In genomic region chr10:127877681-127878080, GRCm38 (mm10) we compare ENCODE assay signal across 12 mouse cellular contexts. TPM values are rescaled to one million over a fixed set of nuclear protein-coding genes. Genes with fewer than 3 reads are reported as not detected.
A peak's percentile ranks its signal among the peaks of the same experiment; 100 is the strongest.
DNase-seq lines count a peak whose midpoint lies in the region; ATAC-seq and TF ChIP-seq lines count a peak whose summit lies in the region.
"Had no signal": no experiment of that assay in that cellular context is flagged by ENCODE, and none has a peak within 500 bp of the region (broad histone marks: within the 10 kb centered on the region; RNA-seq: fewer than 3 reads in every experiment).

No protein-coding gene starts in this region.

- DNase-seq in embryo, embryonic 11 days: peak; percentile 9
- DNase-seq in embryo, embryonic 10 days (ENCODE audit: low spot score): no peak
- peak; percentile 85 for DNase-seq in kidney, postnatal 10 days
- peak; percentile 21 for DNase-seq in lung, embryonic 14.5 days
- DNase-seq in stomach, postnatal 0 days (ENCODE audit: low spot score): peak; percentile 71
- DNase-seq in neural tube, embryonic 10.5 days (ENCODE audit: extremely low spot score, low spot score): no peak
- DNase-seq: forebrain, postnatal 0 days had no signal

- WGBS in lung, embryonic 14.5 days: 17% methylated on average over 2 of the region's 2 CpGs
- WGBS in stomach, postnatal 0 days: 11% methylated on average over 2 of the region's 2 CpGs
- 64% methylated on average over 2 of the region's 2 CpGs for WGBS in forebrain, embryonic 12.5 days
- 54% methylated on average over 2 of the region's 2 CpGs for WGBS in hindbrain, embryonic 16.5 days

- no peak overlapping the region for H3K4me2 ChIP-seq in lung, embryonic 14.5 days
- no peak overlapping the region for H3K4me2 ChIP-seq in stomach, postnatal 0 days (replicated peaks; ENCODE audit: low read depth)
- H3K4me2 ChIP-seq in forebrain, embryonic 12.5 days: no peak overlapping the region
- H3K4me2 ChIP-seq in hindbrain, embryonic 16.5 days (ENCODE audit: low read length): no peak overlapping the region
- H3K4me2 ChIP-seq: heart, embryonic 12.5 days; limb, embryonic 12.5 days had no signal

- ATAC-seq in lung, embryonic 14.5 days (ENCODE audit: insufficient read depth): peak; percentile 47; the same call in 1 of the 2 replicates
- peak; percentile 88 for ATAC-seq in stomach, postnatal 0 days (ENCODE audit: low FRiP score, low TSS enrichment)
- ATAC-seq in forebrain, embryonic 12.5 days (ENCODE audit: low FRiP score): no peak
- ATAC-seq in hindbrain, embryonic 16.5 days: no peak
- ATAC-seq: forebrain, postnatal 0 days; inflammation-experienced regulatory T-cells, adult 6 months had no signal

- no peak overlapping the region for H3K27ac ChIP-seq in lung, embryonic 14.5 days (ENCODE audit: low read depth)
- peak overlapping the region; percentile 19 for H3K27ac ChIP-seq in stomach, postnatal 0 days (replicated peaks)
- no peak overlapping the region for H3K27ac ChIP-seq in forebrain, embryonic 12.5 days
- no peak overlapping the region for H3K27ac ChIP-seq in hindbrain, embryonic 16.5 days (ENCODE audit: low read depth, low read length)
- H3K27ac ChIP-seq: limb, embryonic 12.5 days had no signal

- H3K4me3 ChIP-seq in lung, embryonic 14.5 days (ENCODE audit: low read depth, low read length): no peak overlapping the region
- H3K4me3 ChIP-seq in stomach, postnatal 0 days (ENCODE audit: low read depth, low read length): no peak overlapping the region
- no peak overlapping the region for H3K4me3 ChIP-seq in forebrain, embryonic 12.5 days (replicated peaks)
- H3K4me3 ChIP-seq in hindbrain, embryonic 16.5 days (ENCODE audit: low read length): no peak overlapping the region
- H3K4me3 ChIP-seq: heart, embryonic 12.5 days; limb, embryonic 12.5 days had no signal

- peaks cover 3% of the 10 kb centered on the region; the same call in 1 of the 2 replicates for H3K4me1 ChIP-seq in lung, embryonic 14.5 days (ENCODE audit: insufficient read depth)
- H3K4me1 ChIP-seq in stomach, postnatal 0 days (replicated peaks; ENCODE audit: control insufficient read depth, insufficient read depth): 0 out of 2 replicates have a peak, but pooled peaks cover 2% of the 10 kb centered on the region
- no peaks in the 10 kb centered on the region for H3K4me1 ChIP-seq in forebrain, embryonic 12.5 days
- H3K4me1 ChIP-seq in hindbrain, embryonic 16.5 days (ENCODE audit: control insufficient read depth, insufficient read depth, low read depth, low read length): no peaks in the 10 kb centered on the region
- H3K4me1 ChIP-seq: limb, embryonic 12.5 days had no signal

- no peak overlapping the region for H3K9ac ChIP-seq in lung, embryonic 14.5 days
- H3K9ac ChIP-seq in stomach, postnatal 0 days (ENCODE audit: low read length): no peak overlapping the region
- H3K9ac ChIP-seq in forebrain, embryonic 12.5 days: no peak overlapping the region
- H3K9ac ChIP-seq in hindbrain, embryonic 16.5 days (ENCODE audit: low read depth, low read length): no peak overlapping the region
- H3K9ac ChIP-seq: forebrain, postnatal 0 days; heart, embryonic 12.5 days; limb, embryonic 12.5 days had no signal

- no peak for TF ChIP-seq EP300 in stomach, postnatal 0 days (optimal IDR thresholded peaks at IDR 0.05)

- no peaks in the 10 kb centered on the region for H3K9me3 ChIP-seq in lung, embryonic 14.5 days (ENCODE audit: low read depth, low read length)
- H3K9me3 ChIP-seq in stomach, postnatal 0 days (ENCODE audit: control insufficient read depth, low read length): no peaks in the 10 kb centered on the region
- H3K9me3 ChIP-seq in forebrain, embryonic 12.5 days: no peaks in the 10 kb centered on the region
- no peaks in the 10 kb centered on the region for H3K9me3 ChIP-seq in hindbrain, embryonic 16.5 days (ENCODE audit: control insufficient read depth, low read length)
- H3K9me3 ChIP-seq: heart, embryonic 12.5 days; limb, embryonic 12.5 days had no signal

- H3K36me3 ChIP-seq in lung, embryonic 14.5 days (ENCODE audit: insufficient read depth): no peaks in the 10 kb centered on the region
- H3K36me3 ChIP-seq in stomach, postnatal 0 days (ENCODE audit: control insufficient read depth, insufficient read depth, low read length): no peaks in the 10 kb centered on the region
- H3K36me3 ChIP-seq in forebrain, embryonic 12.5 days (replicated peaks): no peaks in the 10 kb centered on the region
- H3K36me3 ChIP-seq in hindbrain, embryonic 16.5 days (ENCODE audit: control insufficient read depth, insufficient read depth, low read length): no peaks in the 10 kb centered on the region
- H3K36me3 ChIP-seq: heart, embryonic 12.5 days; limb, embryonic 12.5 days had no signal

- no peaks in the 10 kb centered on the region for H3K27me3 ChIP-seq in lung, embryonic 14.5 days (ENCODE audit: insufficient read depth, low read length)
- H3K27me3 ChIP-seq in stomach, postnatal 0 days (ENCODE audit: control insufficient read depth, insufficient read depth, low read length): no peaks in the 10 kb centered on the region
- no peaks in the 10 kb centered on the region for H3K27me3 ChIP-seq in forebrain, embryonic 12.5 days
- H3K27me3 ChIP-seq in hindbrain, embryonic 16.5 days (replicated peaks; ENCODE audit: control insufficient read depth, insufficient read depth, low read length): no peaks in the 10 kb centered on the region
- H3K27me3 ChIP-seq: heart, embryonic 12.5 days; limb, embryonic 12.5 days had no signal

- TF ChIP-seq CTCF in lung, embryonic 14.5 days (IDR thresholded peaks at IDR 0.05; ENCODE audit: low read depth): no peak
- TF ChIP-seq CTCF in stomach, postnatal 0 days (IDR thresholded peaks at IDR 0.05; ENCODE audit: low read depth): no peak

RNA-seq across cellular contexts. Expression of gene Rdh7, which starts 10.9 kb away (rescaled TPM):
- not detected in 2 replicates for polyA plus RNA-seq in lung, embryonic 14.5 days (2014; fragmentation: Nextera tagmentation; extraction: Ambion mirVana)
- 1.9 and 2.1 TPM in 2 replicates for polyA plus RNA-seq in stomach, postnatal 0 days (2015; fragmentation: Nextera tagmentation; extraction: Ambion mirVana)
- polyA plus RNA-seq in forebrain, embryonic 12.5 days (2016; fragmentation: Nextera tagmentation; extraction: Ambion mirVana): not detected in 2 replicates
- not detected in 2 replicates for polyA plus RNA-seq in hindbrain, embryonic 16.5 days (2015; fragmentation: Nextera tagmentation; extraction: Ambion mirVana)
- polyA plus RNA-seq: forebrain, postnatal 0 days; heart, embryonic 12.5 days; inflammation-experienced regulatory T-cells, adult 6 months; limb, embryonic 12.5 days had no signal

RNA-seq across cellular contexts. Expression of gene Rdh16f2, which starts 11.4 kb away (rescaled TPM):
- polyA plus RNA-seq in lung, embryonic 14.5 days (2014; fragmentation: Nextera tagmentation; extraction: Ambion mirVana): not detected in 2 replicates
- polyA plus RNA-seq in stomach, postnatal 0 days (2015; fragmentation: Nextera tagmentation; extraction: Ambion mirVana): not detected in 2 replicates
- not detected in 2 replicates for polyA plus RNA-seq in forebrain, embryonic 12.5 days (2016; fragmentation: Nextera tagmentation; extraction: Ambion mirVana)
- polyA plus RNA-seq in hindbrain, embryonic 16.5 days (2015; fragmentation: Nextera tagmentation; extraction: Ambion mirVana): not detected in 2 replicates
- polyA plus RNA-seq: forebrain, postnatal 0 days; heart, embryonic 12.5 days; inflammation-experienced regulatory T-cells, adult 6 months; limb, embryonic 12.5 days had no signal

RNA-seq across cellular contexts. Expression of gene Sdr9c7, which starts 20.6 kb away (rescaled TPM):
- polyA plus RNA-seq in lung, embryonic 14.5 days (2014; fragmentation: Nextera tagmentation; extraction: Ambion mirVana): not detected in 2 replicates
- 24.6 and 24.7 TPM in 2 replicates for polyA plus RNA-seq in stomach, postnatal 0 days (2015; fragmentation: Nextera tagmentation; extraction: Ambion mirVana)
- polyA plus RNA-seq in forebrain, embryonic 12.5 days (2016; fragmentation: Nextera tagmentation; extraction: Ambion mirVana): not detected in 2 replicates
- not detected in 2 replicates for polyA plus RNA-seq in hindbrain, embryonic 16.5 days (2015; fragmentation: Nextera tagmentation; extraction: Ambion mirVana)
- polyA plus RNA-seq: forebrain, postnatal 0 days; heart, embryonic 12.5 days; inflammation-experienced regulatory T-cells, adult 6 months; limb, embryonic 12.5 days had no signal

RNA-seq across cellular contexts. Expression of gene Rdh19, which starts 28.0 kb away (rescaled TPM):
- not detected in 2 replicates for polyA plus RNA-seq in lung, embryonic 14.5 days (2014; fragmentation: Nextera tagmentation; extraction: Ambion mirVana)
- polyA plus RNA-seq in stomach, postnatal 0 days (2015; fragmentation: Nextera tagmentation; extraction: Ambion mirVana): not detected in 2 replicates
- not detected in 2 replicates for polyA plus RNA-seq in forebrain, embryonic 12.5 days (2016; fragmentation: Nextera tagmentation; extraction: Ambion mirVana)
- not detected in 2 replicates for polyA plus RNA-seq in hindbrain, embryonic 16.5 days (2015; fragmentation: Nextera tagmentation; extraction: Ambion mirVana)
- polyA plus RNA-seq: forebrain, postnatal 0 days; heart, embryonic 12.5 days; inflammation-experienced regulatory T-cells, adult 6 months; limb, embryonic 12.5 days had no signal

Comparison
In these comparisons a context has a peak if more than half of its experiments do, and no peak if none do; other contexts are left out.
1. DNase-seq: peak in embryo, embryonic 11 days (single experiment), kidney, postnatal 10 days (single experiment), lung, embryonic 14.5 days (single experiment) and stomach, postnatal 0 days (single experiment); none in embryo, embryonic 10 days (single experiment) and neural tube, embryonic 10.5 days (single experiment).
2. ATAC-seq: peak in lung, embryonic 14.5 days (single experiment) and stomach, postnatal 0 days (single experiment); none in forebrain, embryonic 12.5 days (single experiment) and hindbrain, embryonic 16.5 days (single experiment).
3. RNA of gene Sdr9c7, which starts 20.6 kb away (polyA plus RNA-seq): 24.6 to 24.7 TPM in stomach, postnatal 0 days; not detected in lung, embryonic 14.5 days, not detected in forebrain, embryonic 12.5 days and not detected in hindbrain, embryonic 16.5 days; every median in the first group is over 10 times any median in the second.